Mouse (Mus musculus): ENCODE results near the gene Fam107a. TPM values are rescaled to one million over a fixed set of nuclear protein-coding genes. Genes with fewer than 3 reads are reported as not detected.

The Fam107a gene
- polyA plus RNA-seq, 1 experiment: not detected

- no peaks in the 10 kb centered on the region for H3K4me1 ChIP-seq
- H3K9me3 ChIP-seq: peaks cover 15% of the 10 kb centered on the region
- no peak for TF ChIP-seq FLI1 (IDR thresholded peaks at IDR 0.05; ENCODE audit: low read length)
- no peak for TF ChIP-seq GATA1 (IDR thresholded peaks at IDR 0.05; ENCODE audit: borderline replicate concordance, low read length)
- H3K27me3 ChIP-seq (replicated peaks): no peaks in the 10 kb centered on the region
- no peaks in the 10 kb centered on the region for H3K36me3 ChIP-seq (replicated peaks; ENCODE audit: low read length)
- H3K4me3 ChIP-seq (replicated peaks): no peak overlapping the region
Measured at GRCm38 (mm10) chr14:8340226-8340625, 22.4 kb upstream of the Fam107a start.

GRCm38 (mm10) chr14:8335947-8336346, 18.1 kb upstream of the Fam107a start:
- peaks cover 15% of the 10 kb centered on the region for H3K9me3 ChIP-seq
- no peak for TF ChIP-seq FLI1 (IDR thresholded peaks at IDR 0.05; ENCODE audit: low read length)
- no peak for TF ChIP-seq GATA1 (IDR thresholded peaks at IDR 0.05; ENCODE audit: borderline replicate concordance, low read length)
- H3K4me3 ChIP-seq (replicated peaks): no peak overlapping the region
- H3K36me3 ChIP-seq (replicated peaks; ENCODE audit: low read length): no peaks in the 10 kb centered on the region
- H3K27me3 ChIP-seq (replicated peaks): no peaks in the 10 kb centered on the region
- no peaks in the 10 kb centered on the region for H3K4me1 ChIP-seq

GRCm38 (mm10) chr14:8334511-8334910, 16.7 kb upstream of the Fam107a start:
- H3K4me3 ChIP-seq (replicated peaks): no peak overlapping the region
- H3K27me3 ChIP-seq (replicated peaks): peaks cover 2% of the 10 kb centered on the region
- peaks cover 15% of the 10 kb centered on the region for H3K9me3 ChIP-seq
- no peaks in the 10 kb centered on the region for H3K4me1 ChIP-seq
- TF ChIP-seq GATA1 (IDR thresholded peaks at IDR 0.05; ENCODE audit: borderline replicate concordance, low read length) (no peak), FLI1 (IDR thresholded peaks at IDR 0.05; ENCODE audit: low read length) (no peak)
- no peaks in the 10 kb centered on the region for H3K36me3 ChIP-seq (replicated peaks; ENCODE audit: low read length)

GRCm38 (mm10) chr14:8332314-8333252, 14.8 kb upstream of the Fam107a start:
- Histone ChIP-seq H3K9me3 (peaks cover 14% of the 10 kb centered on the region), H3K27me3 (replicated peaks) (peaks cover 2% of the 10 kb centered on the region), H3K4me3 (replicated peaks) (no peak overlapping the region), H3K4me1 (no peaks in the 10 kb centered on the region), H3K36me3 (replicated peaks; ENCODE audit: low read length) (no peaks in the 10 kb centered on the region)
- TF ChIP-seq GATA1 (IDR thresholded peaks at IDR 0.05; ENCODE audit: borderline replicate concordance, low read length) (no peak), FLI1 (IDR thresholded peaks at IDR 0.05; ENCODE audit: low read length) (no peak)

- H3K27me3 ChIP-seq (replicated peaks): peaks cover 2% of the 10 kb centered on the region
- no peak overlapping the region for H3K4me3 ChIP-seq (replicated peaks)
- TF ChIP-seq GATA1 (IDR thresholded peaks at IDR 0.05; ENCODE audit: borderline replicate concordance, low read length): no peak
Measured at GRCm38 (mm10) chr14:8331307-8331905, 13.6 kb upstream of the Fam107a start.

GRCm38 (mm10) chr14:8330390-8330789, 12.6 kb upstream of the Fam107a start:
- Histone ChIP-seq H3K36me3 (replicated peaks; ENCODE audit: low read length) (no peaks in the 10 kb centered on the region), H3K4me3 (replicated peaks) (no peak overlapping the region), H3K4me1 (no peaks in the 10 kb centered on the region), H3K9me3 (no peaks in the 10 kb centered on the region), H3K27me3 (replicated peaks) (peaks cover 5% of the 10 kb centered on the region)
- TF ChIP-seq FLI1 (IDR thresholded peaks at IDR 0.05; ENCODE audit: low read length) (no peak), GATA1 (IDR thresholded peaks at IDR 0.05; ENCODE audit: borderline replicate concordance, low read length) (no peak)

More at GRCm38 (mm10) chr14:8331307-8331905, 13.6 kb upstream of the Fam107a start:
- H3K4me1 ChIP-seq: no peaks in the 10 kb centered on the region
- no peaks in the 10 kb centered on the region for H3K36me3 ChIP-seq (replicated peaks; ENCODE audit: low read length)
- peaks cover 5% of the 10 kb centered on the region; the same call in 1 of the 2 replicates for H3K9me3 ChIP-seq

GRCm38 (mm10) chr14:8329552-8329951, 11.7 kb upstream of the Fam107a start:
- Histone ChIP-seq H3K9me3 (no peaks in the 10 kb centered on the region), H3K36me3 (replicated peaks; ENCODE audit: low read length) (no peaks in the 10 kb centered on the region), H3K27me3 (replicated peaks) (peaks cover 5% of the 10 kb centered on the region), H3K4me3 (replicated peaks) (no peak overlapping the region), H3K4me1 (no peaks in the 10 kb centered on the region)
- TF ChIP-seq GATA1 (IDR thresholded peaks at IDR 0.05; ENCODE audit: borderline replicate concordance, low read length) (no peak), FLI1 (IDR thresholded peaks at IDR 0.05; ENCODE audit: low read length) (no peak)

GRCm38 (mm10) chr14:8327371-8327770, 9.5 kb upstream of the Fam107a start:
- TF ChIP-seq FLI1 (IDR thresholded peaks at IDR 0.05; ENCODE audit: low read length) (no peak), GATA1 (IDR thresholded peaks at IDR 0.05; ENCODE audit: borderline replicate concordance, low read length) (no peak)
- H3K27me3 ChIP-seq (replicated peaks): peaks cover 5% of the 10 kb centered on the region
- H3K9me3 ChIP-seq: no peaks in the 10 kb centered on the region

GRCm38 (mm10) chr14:8326961-8327360, 9.1 kb upstream of the Fam107a start:
- H3K4me1 ChIP-seq: no peaks in the 10 kb centered on the region
- H3K9me3 ChIP-seq: no peaks in the 10 kb centered on the region
- no peaks in the 10 kb centered on the region for H3K36me3 ChIP-seq (replicated peaks; ENCODE audit: low read length)
- H3K27me3 ChIP-seq (replicated peaks): peaks cover 5% of the 10 kb centered on the region
- no peak overlapping the region for H3K4me3 ChIP-seq (replicated peaks)
- TF ChIP-seq GATA1 (IDR thresholded peaks at IDR 0.05; ENCODE audit: borderline replicate concordance, low read length) (no peak), FLI1 (IDR thresholded peaks at IDR 0.05; ENCODE audit: low read length) (no peak)

More at GRCm38 (mm10) chr14:8327371-8327770, 9.5 kb upstream of the Fam107a start:
- Histone ChIP-seq H3K4me1 (no peaks in the 10 kb centered on the region), H3K4me3 (replicated peaks) (no peak overlapping the region), H3K36me3 (replicated peaks; ENCODE audit: low read length) (no peaks in the 10 kb centered on the region)

- H3K9me3 ChIP-seq: no peaks in the 10 kb centered on the region
Measured at GRCm38 (mm10) chr14:8325746-8326145, 7.9 kb upstream of the Fam107a start.

More at GRCm38 (mm10) chr14:8325746-8326145, 7.9 kb upstream of the Fam107a start:
- no peaks in the 10 kb centered on the region for H3K36me3 ChIP-seq (replicated peaks; ENCODE audit: low read length)
- TF ChIP-seq FLI1 (IDR thresholded peaks at IDR 0.05; ENCODE audit: low read length) (no peak), GATA1 (IDR thresholded peaks at IDR 0.05; ENCODE audit: borderline replicate concordance, low read length) (no peak)
- no peak overlapping the region for H3K4me3 ChIP-seq (replicated peaks)
- H3K4me1 ChIP-seq: no peaks in the 10 kb centered on the region
- peaks cover 7% of the 10 kb centered on the region for H3K27me3 ChIP-seq (replicated peaks)

Data from megakaryocyte, embryonic 14.5 days (primary cell).